Mouse (Mus musculus) megakaryocyte, embryonic 14.5 days (primary cell): ENCODE data around the gene Fgfr2. TPM values are rescaled to one million over a fixed set of nuclear protein-coding genes. Genes with fewer than 3 reads are reported as not detected.
"Not testable (repeated sequence)": the region's sequence is repeated elsewhere in the genome, so short reads cannot be mapped to it uniquely, and the experiment has no call there.

Experiments
- H3K27me3 ChIP-seq: replicated peaks from 2 replicates; pipeline ENCODE3; 2012; ENCODE audit warnings: inconsistent platforms
- H3K36me3 ChIP-seq: replicated peaks from 2 replicates; pipeline ENCODE3; 2012; ENCODE audit warnings: low read length, inconsistent platforms, mixed read lengths
- H3K4me1 ChIP-seq: 2 replicates; pipeline ENCODE4 v1.6.1; 2012; ENCODE audit warnings: inconsistent platforms
- H3K4me3 ChIP-seq: replicated peaks from 2 replicates; pipeline ENCODE3; 2012; ENCODE audit warnings: moderate library complexity, mild to moderate bottlenecking, inconsistent platforms
- H3K9me3 ChIP-seq: 2 replicates; pipeline ENCODE4 v1.6.1; 2012; ENCODE audit warnings: inconsistent platforms
- FLI1 ChIP-seq: IDR thresholded peaks from 2 replicates; pipeline ENCODE4 v1.6.1; 2012; ENCODE audit warnings: low read length, inconsistent platforms, mixed read lengths
- GATA1 ChIP-seq: IDR thresholded peaks from 3 replicates; pipeline ENCODE4 v1.6.1; 2012; ENCODE audit warnings: mixed read lengths, low read length, inconsistent platforms, borderline replicate concordance
- polyA plus RNA-seq: library from polyadenylated mRNA; stranded (reverse); fragments of >175 nt; gene quantifications from 2 replicates; pipeline ENCODE4 v1.2.3, GENCODE M21; 2012; ENCODE audit warnings: low replicate concordance; ENCODE audit not compliant: insufficient read depth

Gene Fgfr2
- polyA plus RNA-seq, 1 experiment, result 0.45 TPM

DNA sequence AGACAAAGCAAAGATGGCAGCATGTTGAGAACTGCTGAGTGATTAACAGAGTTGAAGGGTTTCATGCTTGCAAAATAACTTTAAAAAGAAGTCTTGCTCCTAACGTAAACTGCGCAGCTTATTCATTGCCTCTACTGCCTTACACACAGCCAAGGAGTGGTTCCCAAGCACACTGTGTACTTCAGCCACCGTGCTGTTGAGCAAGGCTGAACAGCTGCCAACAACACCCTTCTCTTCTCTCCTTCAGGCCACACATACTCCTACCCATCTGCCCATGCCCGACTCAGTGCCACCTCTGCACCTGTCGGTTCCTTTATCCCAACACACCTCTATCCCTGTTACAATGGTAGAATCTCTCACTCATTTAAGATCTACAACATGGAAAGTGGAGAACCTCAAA, 2620.1 kb downstream of the Fgfr2 start:
- peak overlapping the region; percentile 23 for H3K4me3 ChIP-seq
- peaks cover 80% of the 10 kb centered on the region for H3K36me3 ChIP-seq
- peaks cover 16% of the 10 kb centered on the region for H3K4me1 ChIP-seq
- no peaks in the 10 kb centered on the region for H3K9me3 ChIP-seq
- H3K27me3 ChIP-seq, result no peaks in the 10 kb centered on the region
- TF ChIP-seq FLI1 (no peak), GATA1 (no peak)

DNA sequence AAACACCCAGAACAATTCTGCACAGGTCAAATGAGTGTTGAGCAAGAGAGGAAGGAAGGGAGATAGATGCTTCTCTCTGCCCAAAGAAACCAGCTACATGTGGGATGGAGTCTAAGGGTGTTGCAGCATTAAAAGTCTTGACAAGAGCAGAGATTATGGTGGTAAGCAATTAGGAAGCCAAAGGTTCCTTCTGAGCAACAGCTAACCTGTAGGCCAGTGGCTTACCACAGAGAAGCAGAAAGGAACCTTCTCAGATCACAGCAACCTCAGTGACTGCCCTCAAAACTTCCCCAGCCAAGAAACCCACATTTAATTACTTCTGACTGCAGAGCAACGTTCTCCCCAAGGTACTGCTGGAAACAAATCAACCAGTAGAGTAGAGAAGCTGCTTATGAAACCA, 2621.7 kb downstream of the Fgfr2 start:
- no peaks in the 10 kb centered on the region for H3K27me3 ChIP-seq
- H3K36me3 ChIP-seq, result peaks cover 71% of the 10 kb centered on the region
- no peak overlapping the region for H3K4me3 ChIP-seq
- no peaks in the 10 kb centered on the region for H3K9me3 ChIP-seq
- H3K4me1 ChIP-seq, result peaks cover 22% of the 10 kb centered on the region
- TF ChIP-seq FLI1 (no peak), GATA1 (no peak)

DNA sequence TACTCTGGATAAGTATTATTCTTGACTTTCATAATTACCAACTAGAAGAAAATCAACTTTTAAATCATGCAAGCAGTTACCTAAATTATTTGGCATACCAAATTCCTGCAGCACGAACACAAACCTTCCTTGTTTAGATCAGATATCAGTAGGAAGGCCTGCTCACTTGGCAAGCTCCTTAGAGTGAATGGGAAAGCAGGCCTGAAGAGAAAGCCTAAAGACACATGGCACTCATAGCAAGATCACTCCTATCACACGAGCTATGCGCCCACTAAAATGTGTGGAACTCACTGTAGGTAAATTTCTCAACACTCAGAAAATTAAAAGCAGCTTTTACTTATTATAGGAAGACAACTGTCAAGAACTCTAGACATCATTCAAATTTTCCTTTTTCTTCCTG, 2629.8 kb downstream of the Fgfr2 start:
- no peak overlapping the region for H3K4me3 ChIP-seq
- no peaks in the 10 kb centered on the region for H3K9me3 ChIP-seq
- H3K4me1 ChIP-seq, result peaks cover 24% of the 10 kb centered on the region
- TF ChIP-seq GATA1 (no peak), FLI1 (no peak)
- no peaks in the 10 kb centered on the region for H3K27me3 ChIP-seq
- H3K36me3 ChIP-seq, result peaks cover 56% of the 10 kb centered on the region

DNA sequence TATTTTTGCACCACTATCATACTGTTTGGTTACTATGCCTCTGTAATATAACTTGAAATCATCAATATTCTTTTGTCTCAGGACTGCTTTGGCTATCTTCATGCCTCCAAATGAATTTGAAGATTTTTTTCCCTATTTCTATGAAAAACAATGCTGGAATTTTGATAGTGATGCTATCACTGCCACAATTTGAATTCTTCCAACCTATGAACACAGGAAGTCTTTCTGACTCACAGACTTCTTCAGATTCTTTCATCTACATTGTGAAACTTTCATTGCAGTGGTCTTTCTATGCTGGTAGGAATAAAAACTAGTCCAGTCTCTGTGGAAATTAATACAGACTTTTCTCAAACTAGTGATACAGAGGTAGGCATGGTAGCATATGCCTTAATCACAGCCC, 2631.1 kb downstream of the Fgfr2 start:
- Histone ChIP-seq H3K4me3 (no peak overlapping the region), H3K9me3 (no peaks in the 10 kb centered on the region), H3K36me3 (peaks cover 56% of the 10 kb centered on the region), H3K27me3 (no peaks in the 10 kb centered on the region), H3K4me1 (peaks cover 15% of the 10 kb centered on the region)
- no peak for TF ChIP-seq GATA1
- TF ChIP-seq FLI1, result no peak

DNA sequence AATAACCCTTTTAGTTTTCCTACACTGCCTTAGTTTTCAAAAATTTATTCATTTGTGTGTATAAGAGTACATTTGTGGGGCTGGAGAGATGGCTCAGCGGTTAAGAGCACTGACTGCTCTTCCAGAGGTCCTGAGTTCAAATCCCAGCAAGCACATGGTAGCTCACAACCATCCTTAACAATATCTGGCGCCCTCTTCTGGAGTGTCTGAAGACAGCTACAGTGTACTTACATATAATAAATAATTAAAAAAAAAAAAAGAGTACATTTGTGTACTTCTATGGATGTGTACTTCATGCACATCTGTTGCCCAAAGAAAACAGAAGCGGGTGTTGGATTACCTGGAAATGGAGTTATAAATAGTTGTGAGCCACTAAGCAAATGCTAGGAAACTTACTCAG, 2644.1 kb downstream of the Fgfr2 start:
- not testable (repeated sequence) for H3K9me3 ChIP-seq, H3K27me3 ChIP-seq, H3K4me3 ChIP-seq, H3K4me1 ChIP-seq
- H3K36me3 ChIP-seq, result peaks cover 54% of the 10 kb centered on the region

DNA sequence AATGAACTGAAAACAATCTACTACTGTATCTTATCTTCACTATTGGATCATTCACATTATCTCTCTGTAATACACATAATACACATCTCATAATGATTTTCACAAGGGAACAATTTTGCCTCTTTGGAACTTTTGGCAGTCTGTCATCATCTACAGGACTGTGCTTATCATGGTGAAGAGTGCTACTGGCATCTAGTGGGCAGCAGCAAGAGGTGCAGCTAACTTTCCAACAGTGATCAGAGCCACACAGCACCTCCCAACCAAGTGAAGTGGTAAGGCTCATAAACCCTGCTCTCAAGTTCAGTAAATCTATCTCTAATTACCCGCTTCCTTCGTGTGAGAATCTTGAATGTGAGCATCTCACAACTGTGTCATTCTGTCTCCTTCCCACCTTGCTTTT, 2647.2 kb downstream of the Fgfr2 start:
- peaks cover 8% of the 10 kb centered on the region; the same call in 1 of the 2 replicates for H3K4me1 ChIP-seq
- TF ChIP-seq GATA1, result no peak
- no peak for TF ChIP-seq FLI1
- peaks cover 64% of the 10 kb centered on the region for H3K36me3 ChIP-seq
- H3K9me3 ChIP-seq, result no peaks in the 10 kb centered on the region
- H3K4me3 ChIP-seq, result no peak overlapping the region
- no peaks in the 10 kb centered on the region for H3K27me3 ChIP-seq

DNA sequence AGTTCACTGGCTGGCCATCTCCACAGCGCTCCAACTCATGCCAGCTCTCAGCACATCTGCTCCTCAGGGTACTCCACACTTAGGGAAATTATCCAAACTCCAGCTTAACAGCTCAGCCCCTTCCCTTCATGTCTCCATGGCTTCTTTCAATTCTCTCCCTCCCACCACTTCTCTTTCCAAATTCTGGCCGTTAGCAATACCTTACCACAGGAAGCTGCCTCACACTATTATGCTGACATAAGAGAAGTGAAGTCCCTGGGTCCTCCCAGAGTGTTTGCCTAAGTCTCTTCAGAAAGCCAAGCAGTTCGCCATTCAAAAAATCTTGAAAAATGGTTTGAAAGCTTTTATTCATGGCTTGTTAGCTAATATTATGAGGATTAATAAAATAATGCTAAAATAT, 2649.3 kb downstream of the Fgfr2 start:
- Histone ChIP-seq H3K9me3 (no peaks in the 10 kb centered on the region), H3K27me3 (no peaks in the 10 kb centered on the region), H3K4me1 (peaks cover 8% of the 10 kb centered on the region; the same call in 1 of the 2 replicates), H3K4me3 (no peak overlapping the region), H3K36me3 (peaks cover 61% of the 10 kb centered on the region)
- TF ChIP-seq FLI1 (no peak), GATA1 (no peak)

DNA sequence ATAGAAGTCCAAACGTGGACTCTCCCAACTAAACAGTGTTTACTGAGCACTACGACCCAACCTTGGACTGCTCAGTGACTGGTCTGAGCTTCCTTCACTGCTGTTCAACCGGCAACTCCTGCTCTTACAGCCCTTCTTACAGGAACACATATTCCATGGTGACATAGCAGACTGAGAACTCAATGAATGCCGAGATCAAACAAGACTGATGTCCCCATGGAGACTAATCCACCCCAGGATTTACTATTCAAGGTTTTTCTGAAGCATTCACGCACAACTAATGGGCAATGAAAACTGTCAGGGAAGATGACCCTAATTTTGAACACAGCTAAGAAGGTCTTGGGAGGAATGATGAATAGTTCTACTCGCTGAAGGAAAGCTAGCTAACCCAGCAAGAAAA, 2650.5 kb downstream of the Fgfr2 start:
- Histone ChIP-seq H3K9me3 (no peaks in the 10 kb centered on the region), H3K36me3 (peaks cover 59% of the 10 kb centered on the region), H3K4me3 (no peak overlapping the region), H3K27me3 (no peaks in the 10 kb centered on the region), H3K4me1 (peaks cover 8% of the 10 kb centered on the region; the same call in 1 of the 2 replicates)
- TF ChIP-seq FLI1 (no peak), GATA1 (no peak)

DNA sequence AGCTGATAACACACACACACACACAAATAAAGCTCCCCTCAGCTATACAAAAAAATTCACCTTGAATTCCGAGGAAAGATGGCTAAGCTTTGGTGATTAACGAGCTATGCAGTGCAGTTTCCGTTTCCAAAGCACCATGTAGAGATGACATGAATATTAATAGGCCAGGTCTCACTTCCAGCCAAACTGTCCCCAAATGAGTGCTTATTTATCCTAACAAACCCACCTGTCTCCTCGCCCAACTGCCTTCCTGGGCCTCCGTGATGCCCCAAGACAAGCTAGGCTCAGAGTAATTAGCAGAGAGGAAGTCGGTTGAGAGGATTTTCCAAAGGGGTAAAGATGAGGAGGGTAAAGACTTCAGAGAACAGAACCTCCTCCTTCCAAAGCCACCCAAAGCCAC, 2652.1 kb downstream of the Fgfr2 start:
- TF ChIP-seq FLI1 (no peak), GATA1 (no peak)
- Histone ChIP-seq H3K9me3 (no peaks in the 10 kb centered on the region), H3K36me3 (peaks cover 57% of the 10 kb centered on the region), H3K27me3 (no peaks in the 10 kb centered on the region), H3K4me3 (no peak overlapping the region), H3K4me1 (peaks cover 6% of the 10 kb centered on the region)

DNA sequence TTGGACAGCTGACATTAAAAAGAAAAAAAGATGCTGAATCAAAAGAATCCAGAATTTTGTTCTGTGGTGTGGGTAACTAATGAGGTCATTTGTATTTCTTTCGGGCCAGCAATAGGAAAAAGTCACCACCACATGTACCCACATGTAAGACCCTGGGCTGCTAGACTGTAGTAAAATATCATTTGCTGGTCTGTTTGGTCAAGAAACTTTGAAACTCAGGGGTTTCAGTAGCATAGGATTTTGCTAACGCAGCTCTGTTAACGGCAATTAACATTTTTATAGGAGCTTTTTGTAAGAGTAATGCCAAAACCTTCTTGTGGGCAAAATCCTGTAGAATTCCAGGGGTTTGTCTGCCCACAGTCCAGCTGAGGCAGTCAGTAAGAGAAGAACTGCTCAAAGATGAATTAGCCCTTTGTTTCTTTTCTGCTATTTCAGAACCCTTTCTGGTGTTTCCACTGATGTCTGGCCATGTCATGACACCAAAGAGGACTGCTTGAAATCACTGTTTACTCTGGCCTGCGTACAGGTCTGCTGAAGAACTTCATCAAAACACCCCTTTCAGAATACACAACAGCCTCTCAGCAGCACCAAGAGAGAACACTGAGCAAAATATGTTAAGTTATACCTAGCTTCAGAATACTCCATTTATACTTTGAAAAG, 2667.4 kb downstream of the Fgfr2 start:
- peaks cover 71% of the 10 kb centered on the region for H3K36me3 ChIP-seq
- TF ChIP-seq FLI1 (no peak), GATA1 (no peak)
- H3K4me3 ChIP-seq, result no peak overlapping the region
- H3K4me1 ChIP-seq, result peaks cover 12% of the 10 kb centered on the region; the same call in 1 of the 2 replicates
- H3K27me3 ChIP-seq, result no peaks in the 10 kb centered on the region
- no peaks in the 10 kb centered on the region for H3K9me3 ChIP-seq

DNA sequence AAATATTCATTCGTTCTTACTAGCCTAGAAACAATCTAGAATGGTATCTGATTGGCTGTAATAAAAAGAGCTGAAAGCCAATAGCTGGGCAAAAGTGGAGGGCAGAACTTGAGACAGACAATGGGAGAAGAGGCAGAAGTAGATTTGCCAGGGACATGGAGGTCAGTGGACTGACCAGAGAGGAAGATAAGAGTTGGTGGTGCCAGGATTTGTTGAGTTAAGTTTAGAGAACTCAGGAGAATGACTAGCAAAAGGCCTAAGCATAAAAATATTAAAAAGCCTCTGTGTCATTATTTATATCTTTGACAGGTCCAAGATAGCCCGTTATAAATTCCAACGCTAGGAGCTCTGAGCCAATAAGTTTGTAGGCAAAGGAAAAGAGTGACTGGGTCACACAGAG, 2668.9 kb downstream of the Fgfr2 start:
- H3K4me1 ChIP-seq, result peaks cover 12% of the 10 kb centered on the region; the same call in 1 of the 2 replicates
- peaks cover 78% of the 10 kb centered on the region for H3K36me3 ChIP-seq
- no peak overlapping the region for H3K4me3 ChIP-seq
- H3K9me3 ChIP-seq, result no peaks in the 10 kb centered on the region
- H3K27me3 ChIP-seq, result no peaks in the 10 kb centered on the region
- no peak for TF ChIP-seq GATA1
- no peak for TF ChIP-seq FLI1
